Mouse (Mus musculus): ENCODE results near the gene Tex14. TPM values are rescaled to one million over a fixed set of nuclear protein-coding genes. Genes with fewer than 3 reads are reported as not detected.

Gene Tex14
- polyA plus RNA-seq, 1 experiment: 0.08 TPM

GRCm38 (mm10) chr11:87581161-87581865 is 176.4 kb downstream of the Tex14 start:
- H3K27me3 ChIP-seq (replicated peaks; ENCODE audit: control insufficient read depth, insufficient read depth, low read length): no peaks in the 10 kb centered on the region

GRCm38 (mm10) chr11:87581933-87582710 is 177.3 kb downstream of the Tex14 start:
- Histone ChIP-seq H3K4me1 (ENCODE audit: control insufficient read depth, insufficient read depth, low read length) (peaks cover 2% of the 10 kb centered on the region; the same call in 1 of the 2 replicates), H3K36me3 (ENCODE audit: control insufficient read depth, insufficient read depth, low read length) (no peaks in the 10 kb centered on the region), H3K4me3 (ENCODE audit: insufficient read depth, low read depth, low read length) (no peak overlapping the region), H3K27ac (ENCODE audit: insufficient read depth, low read depth, low read length) (no peak overlapping the region), H3K27me3 (replicated peaks; ENCODE audit: control insufficient read depth, insufficient read depth, low read length) (no peaks in the 10 kb centered on the region)
- TF ChIP-seq POLR2A (IDR thresholded peaks at IDR 0.05; ENCODE audit: low read depth, low read length) (no peak), CTCF (conservative IDR thresholded peaks at IDR 0.05; ENCODE audit: insufficient read depth, insufficient read length, low read depth, low read length) (no peak)
- DNase-seq: no peak
- 80% methylated on average over 8 of the region's 8 CpGs for WGBS

More at GRCm38 (mm10) chr11:87581161-87581865, 176.4 kb downstream of the Tex14 start:
- WGBS: 84% methylated on average over 12 of the region's 12 CpGs
- Histone ChIP-seq H3K4me3 (ENCODE audit: insufficient read depth, low read depth, low read length) (no peak overlapping the region), H3K36me3 (ENCODE audit: control insufficient read depth, insufficient read depth, low read length) (no peaks in the 10 kb centered on the region), H3K27ac (ENCODE audit: insufficient read depth, low read depth, low read length) (no peak overlapping the region), H3K4me1 (ENCODE audit: control insufficient read depth, insufficient read depth, low read length) (peaks cover 2% of the 10 kb centered on the region; the same call in 1 of the 2 replicates)
- TF ChIP-seq CTCF (conservative IDR thresholded peaks at IDR 0.05; ENCODE audit: insufficient read depth, insufficient read length, low read depth, low read length): no peak
- DNase-seq: no peak

GRCm38 (mm10) chr11:87583291-87584034 is 178.6 kb downstream of the Tex14 start:
- Histone ChIP-seq H3K4me3 (ENCODE audit: insufficient read depth, low read depth, low read length) (no peak overlapping the region), H3K27ac (ENCODE audit: insufficient read depth, low read depth, low read length) (no peak overlapping the region), H3K36me3 (ENCODE audit: control insufficient read depth, insufficient read depth, low read length) (no peaks in the 10 kb centered on the region), H3K4me1 (ENCODE audit: control insufficient read depth, insufficient read depth, low read length) (0 out of 2 replicates have a peak, but pooled peaks cover 2% of the 10 kb centered on the region), H3K27me3 (replicated peaks; ENCODE audit: control insufficient read depth, insufficient read depth, low read length) (no peaks in the 10 kb centered on the region)
- no peak for DNase-seq
- TF ChIP-seq POLR2A (IDR thresholded peaks at IDR 0.05; ENCODE audit: low read depth, low read length) (no peak), CTCF (conservative IDR thresholded peaks at IDR 0.05; ENCODE audit: insufficient read depth, insufficient read length, low read depth, low read length) (no peak)
- 70% methylated on average over 6 of the region's 6 CpGs for WGBS

- H3K36me3 ChIP-seq (ENCODE audit: control insufficient read depth, insufficient read depth, low read length): no peaks in the 10 kb centered on the region
- no peaks in the 10 kb centered on the region for H3K27me3 ChIP-seq (replicated peaks; ENCODE audit: control insufficient read depth, insufficient read depth, low read length)
- peak overlapping the region; percentile 67 for H3K27ac ChIP-seq (ENCODE audit: insufficient read depth, low read depth, low read length)
- TF ChIP-seq POLR2A (IDR thresholded peaks at IDR 0.05; ENCODE audit: low read depth, low read length): no peak
- WGBS: 71% methylated on average over 10 of the region's 10 CpGs
- no peaks in the 10 kb centered on the region for H3K4me1 ChIP-seq (ENCODE audit: control insufficient read depth, insufficient read depth, low read length)
- no peak overlapping the region for H3K4me3 ChIP-seq (ENCODE audit: insufficient read depth, low read depth, low read length)
- DNase-seq: peak; percentile 74
Measured at GRCm38 (mm10) chr11:87584711-87585505, 180.0 kb downstream of the Tex14 start.

GRCm38 (mm10) chr11:87587211-87587874 is 182.5 kb downstream of the Tex14 start:
- WGBS: 86% methylated on average over 5 of the region's 5 CpGs
- no peaks in the 10 kb centered on the region for H3K27me3 ChIP-seq (replicated peaks; ENCODE audit: control insufficient read depth, insufficient read depth, low read length)
- TF ChIP-seq CTCF (conservative IDR thresholded peaks at IDR 0.05; ENCODE audit: insufficient read depth, insufficient read length, low read depth, low read length) (no peak), POLR2A (IDR thresholded peaks at IDR 0.05; ENCODE audit: low read depth, low read length) (no peak)
- H3K4me1 ChIP-seq (ENCODE audit: control insufficient read depth, insufficient read depth, low read length): no peaks in the 10 kb centered on the region
- no peaks in the 10 kb centered on the region for H3K36me3 ChIP-seq (ENCODE audit: control insufficient read depth, insufficient read depth, low read length)
- no peak overlapping the region for H3K27ac ChIP-seq (ENCODE audit: insufficient read depth, low read depth, low read length)
- DNase-seq: no peak
- H3K4me3 ChIP-seq (ENCODE audit: insufficient read depth, low read depth, low read length): no peak overlapping the region

GRCm38 (mm10) chr11:87589605-87590004 is 184.7 kb downstream of the Tex14 start:
- H3K27me3 ChIP-seq (replicated peaks; ENCODE audit: control insufficient read depth, insufficient read depth, low read length): no peaks in the 10 kb centered on the region
- WGBS: 83% methylated on average over 8 of the region's 8 CpGs
- H3K27ac ChIP-seq (ENCODE audit: insufficient read depth, low read depth, low read length): no peak overlapping the region
- TF ChIP-seq CTCF (conservative IDR thresholded peaks at IDR 0.05; ENCODE audit: insufficient read depth, insufficient read length, low read depth, low read length) (no peak), POLR2A (IDR thresholded peaks at IDR 0.05; ENCODE audit: low read depth, low read length) (no peak)
- peaks cover 15% of the 10 kb centered on the region; the same call in 1 of the 2 replicates for H3K4me1 ChIP-seq (ENCODE audit: control insufficient read depth, insufficient read depth, low read length)
- DNase-seq: no peak
- H3K4me3 ChIP-seq (ENCODE audit: insufficient read depth, low read depth, low read length): no peak overlapping the region
- H3K36me3 ChIP-seq (ENCODE audit: control insufficient read depth, insufficient read depth, low read length): no peaks in the 10 kb centered on the region
